Mouse (Mus musculus) liver, embryonic 14.5 days (tissue): ENCODE measurements around the gene Znhit3.

Experiments
- CTCF ChIP-seq: IDR thresholded peaks from 2 replicates; pipeline ENCODE4 v1.5.1; 2016; ENCODE audit warnings: antibody characterized with exemption, low read depth, control low read depth
- EP300 ChIP-seq: IDR thresholded peaks from 2 replicates; pipeline ENCODE4 v1.6.1; 2016; ENCODE audit warnings: antibody characterized with exemption, low read depth

GRCm38 (mm10) chr11:84920981-84921380, 4.8 kb upstream of the Znhit3 start:
- TF ChIP-seq CTCF (no peak), EP300 (no peak)
